Mouse (Mus musculus): ENCODE measurements around the gene Abhd2.

Gene Abhd2

GRCm38 (mm10) chr7:79254248-79254888 is 18.6 kb upstream of the Abhd2 start:
- H3K36me3 ChIP-seq (ENCODE audit: control insufficient read depth, insufficient read depth, low read length, poor library complexity, severe bottlenecking): no peaks in the 10 kb centered on the region
- H3K27me3 ChIP-seq (ENCODE audit: control insufficient read depth, insufficient read depth, low read length, poor library complexity, severe bottlenecking): no peaks in the 10 kb centered on the region
- no peak for DNase-seq (ENCODE audit: low read depth, low spot score)

GRCm38 (mm10) chr7:79255350-79255749 is 17.6 kb upstream of the Abhd2 start:
- no peak for DNase-seq (ENCODE audit: low read depth, low spot score)
- Histone ChIP-seq H3K27me3 (ENCODE audit: control insufficient read depth, insufficient read depth, low read length, poor library complexity, severe bottlenecking) (no peaks in the 10 kb centered on the region), H3K36me3 (ENCODE audit: control insufficient read depth, insufficient read depth, low read length, poor library complexity, severe bottlenecking) (no peaks in the 10 kb centered on the region)

GRCm38 (mm10) chr7:79255752-79256151 is 17.2 kb upstream of the Abhd2 start:
- no peaks in the 10 kb centered on the region for H3K36me3 ChIP-seq (ENCODE audit: control insufficient read depth, insufficient read depth, low read length, poor library complexity, severe bottlenecking)
- no peak for DNase-seq (ENCODE audit: low read depth, low spot score)
- H3K27me3 ChIP-seq (ENCODE audit: control insufficient read depth, insufficient read depth, low read length, poor library complexity, severe bottlenecking): no peaks in the 10 kb centered on the region

- no peaks in the 10 kb centered on the region for H3K36me3 ChIP-seq (ENCODE audit: control insufficient read depth, insufficient read depth, low read length, poor library complexity, severe bottlenecking)
- no peaks in the 10 kb centered on the region for H3K27me3 ChIP-seq (ENCODE audit: control insufficient read depth, insufficient read depth, low read length, poor library complexity, severe bottlenecking)
- DNase-seq (ENCODE audit: low read depth, low spot score): no peak
Observed at GRCm38 (mm10) chr7:79256716-79257115, 16.3 kb upstream of the Abhd2 start.

GRCm38 (mm10) chr7:79258981-79259542 is 13.9 kb upstream of the Abhd2 start:
- no peaks in the 10 kb centered on the region for H3K36me3 ChIP-seq (ENCODE audit: control insufficient read depth, insufficient read depth, low read length, poor library complexity, severe bottlenecking)
- DNase-seq (ENCODE audit: low read depth, low spot score): no peak
- H3K27me3 ChIP-seq (ENCODE audit: control insufficient read depth, insufficient read depth, low read length, poor library complexity, severe bottlenecking): no peaks in the 10 kb centered on the region

- Histone ChIP-seq H3K27me3 (ENCODE audit: control insufficient read depth, insufficient read depth, low read length, poor library complexity, severe bottlenecking) (no peaks in the 10 kb centered on the region), H3K36me3 (ENCODE audit: control insufficient read depth, insufficient read depth, low read length, poor library complexity, severe bottlenecking) (no peaks in the 10 kb centered on the region)
- no peak for DNase-seq (ENCODE audit: low read depth, low spot score)
Observed at GRCm38 (mm10) chr7:79262478-79262877, 10.5 kb upstream of the Abhd2 start.

GRCm38 (mm10) chr7:79263776-79264175 is 9.2 kb upstream of the Abhd2 start:
- no peak for DNase-seq (ENCODE audit: low read depth, low spot score)
- no peaks in the 10 kb centered on the region for H3K27me3 ChIP-seq (ENCODE audit: control insufficient read depth, insufficient read depth, low read length, poor library complexity, severe bottlenecking)
- H3K36me3 ChIP-seq (ENCODE audit: control insufficient read depth, insufficient read depth, low read length, poor library complexity, severe bottlenecking): no peaks in the 10 kb centered on the region

GRCm38 (mm10) chr7:79266228-79266627 is 6.8 kb upstream of the Abhd2 start:
- Histone ChIP-seq H3K27me3 (ENCODE audit: control insufficient read depth, insufficient read depth, low read length, poor library complexity, severe bottlenecking) (no peaks in the 10 kb centered on the region), H3K36me3 (ENCODE audit: control insufficient read depth, insufficient read depth, low read length, poor library complexity, severe bottlenecking) (no peaks in the 10 kb centered on the region)
- DNase-seq (ENCODE audit: low read depth, low spot score): no peak

- no peaks in the 10 kb centered on the region for H3K27me3 ChIP-seq (ENCODE audit: control insufficient read depth, insufficient read depth, low read length, poor library complexity, severe bottlenecking)
Observed at GRCm38 (mm10) chr7:79267690-79268388, 5.2 kb upstream of the Abhd2 start.

GRCm38 (mm10) chr7:79268897-79269296 is 4.1 kb upstream of the Abhd2 start:
- no peak for DNase-seq (ENCODE audit: low read depth, low spot score)
- no peaks in the 10 kb centered on the region for H3K27me3 ChIP-seq (ENCODE audit: control insufficient read depth, insufficient read depth, low read length, poor library complexity, severe bottlenecking)
- H3K36me3 ChIP-seq (ENCODE audit: control insufficient read depth, insufficient read depth, low read length, poor library complexity, severe bottlenecking): no peaks in the 10 kb centered on the region

More at GRCm38 (mm10) chr7:79267690-79268388, 5.2 kb upstream of the Abhd2 start:
- H3K36me3 ChIP-seq (ENCODE audit: control insufficient read depth, insufficient read depth, low read length, poor library complexity, severe bottlenecking): no peaks in the 10 kb centered on the region
- no peak for DNase-seq (ENCODE audit: low read depth, low spot score)

- no peak for DNase-seq (ENCODE audit: low read depth, low spot score)
- H3K27me3 ChIP-seq (ENCODE audit: control insufficient read depth, insufficient read depth, low read length, poor library complexity, severe bottlenecking): no peaks in the 10 kb centered on the region
- H3K36me3 ChIP-seq (ENCODE audit: control insufficient read depth, insufficient read depth, low read length, poor library complexity, severe bottlenecking): no peaks in the 10 kb centered on the region
Observed at GRCm38 (mm10) chr7:79269411-79269810, 3.6 kb upstream of the Abhd2 start.

- H3K27me3 ChIP-seq (ENCODE audit: control insufficient read depth, insufficient read depth, low read length, poor library complexity, severe bottlenecking): no peaks in the 10 kb centered on the region
- no peaks in the 10 kb centered on the region for H3K36me3 ChIP-seq (ENCODE audit: control insufficient read depth, insufficient read depth, low read length, poor library complexity, severe bottlenecking)
- DNase-seq (ENCODE audit: low read depth, low spot score): no peak
Observed at GRCm38 (mm10) chr7:79269866-79270265, 3.1 kb upstream of the Abhd2 start.

- no peaks in the 10 kb centered on the region for H3K36me3 ChIP-seq (ENCODE audit: control insufficient read depth, insufficient read depth, low read length, poor library complexity, severe bottlenecking)
- DNase-seq (ENCODE audit: low read depth, low spot score): no peak
- no peaks in the 10 kb centered on the region for H3K27me3 ChIP-seq (ENCODE audit: control insufficient read depth, insufficient read depth, low read length, poor library complexity, severe bottlenecking)
Observed at GRCm38 (mm10) chr7:79270961-79271387, 2.0 kb upstream of the Abhd2 start.

GRCm38 (mm10) chr7:79271861-79272788 is 874 bp upstream of the Abhd2 start:
- Histone ChIP-seq H3K27me3 (ENCODE audit: control insufficient read depth, insufficient read depth, low read length, poor library complexity, severe bottlenecking) (no peaks in the 10 kb centered on the region), H3K36me3 (ENCODE audit: control insufficient read depth, insufficient read depth, low read length, poor library complexity, severe bottlenecking) (no peaks in the 10 kb centered on the region; the same call in 1 of the 2 replicates)
- DNase-seq (ENCODE audit: low read depth, low spot score): no peak

Measured in splenic B cell, adult 2 months (primary cell).